Mouse (Mus musculus) CH12.LX (cell line): Measurements from ENCODE around the gene Fibp.

ENCODE experiments used
- MAFK ChIP-seq: IDR thresholded peaks from 2 replicates; pipeline ENCODE4 v1.6.1; 2011; ENCODE audit warnings: low read length, improper control_type of control experiment; ENCODE audit not compliant: insufficient replicate concordance
- USF2 ChIP-seq: conservative IDR thresholded peaks from 2 replicates; pipeline ENCODE4 v1.6.1; 2011; ENCODE audit warnings: low read depth, low read length, improper control_type of control experiment
- ZNF384 ChIP-seq: IDR thresholded peaks from 2 replicates; pipeline ENCODE4 v1.6.1; 2012; ENCODE audit warnings: low read depth, low read length, improper control_type of control experiment, inconsistent platforms

DNA sequence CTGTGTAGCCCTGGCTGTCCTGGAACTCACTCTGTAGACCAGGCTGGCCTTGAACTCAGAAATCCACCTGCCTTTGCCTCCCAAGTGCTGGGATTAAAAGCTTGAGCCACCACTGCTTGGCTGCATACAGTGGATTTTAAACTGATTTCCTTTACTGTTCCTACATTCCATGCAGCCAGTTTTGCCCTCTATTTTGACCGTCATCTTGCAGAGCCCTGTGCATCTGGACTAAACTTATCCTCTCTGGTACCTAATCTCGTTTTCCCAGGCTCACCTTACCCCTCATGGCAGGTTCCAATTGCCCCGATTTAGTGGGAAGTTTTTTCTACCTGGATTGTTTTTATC is 52.6 kb downstream of the Fibp start:
- TF ChIP-seq ZNF384 (no peak), USF2 (no peak), MAFK (no peak)
